Mouse (Mus musculus) ovary, postnatal 36 days (tissue): ENCODE results near the gene Dgkz.
A peak's percentile ranks its signal among the peaks of the same experiment; 100 is the strongest.

Experiments
- DNase-seq: peaks from one replicate; pipeline ENCODE4 v3.0.0; 2022; ENCODE audit warnings: low spot score, mixed read lengths

Dgkz gene

DNA sequence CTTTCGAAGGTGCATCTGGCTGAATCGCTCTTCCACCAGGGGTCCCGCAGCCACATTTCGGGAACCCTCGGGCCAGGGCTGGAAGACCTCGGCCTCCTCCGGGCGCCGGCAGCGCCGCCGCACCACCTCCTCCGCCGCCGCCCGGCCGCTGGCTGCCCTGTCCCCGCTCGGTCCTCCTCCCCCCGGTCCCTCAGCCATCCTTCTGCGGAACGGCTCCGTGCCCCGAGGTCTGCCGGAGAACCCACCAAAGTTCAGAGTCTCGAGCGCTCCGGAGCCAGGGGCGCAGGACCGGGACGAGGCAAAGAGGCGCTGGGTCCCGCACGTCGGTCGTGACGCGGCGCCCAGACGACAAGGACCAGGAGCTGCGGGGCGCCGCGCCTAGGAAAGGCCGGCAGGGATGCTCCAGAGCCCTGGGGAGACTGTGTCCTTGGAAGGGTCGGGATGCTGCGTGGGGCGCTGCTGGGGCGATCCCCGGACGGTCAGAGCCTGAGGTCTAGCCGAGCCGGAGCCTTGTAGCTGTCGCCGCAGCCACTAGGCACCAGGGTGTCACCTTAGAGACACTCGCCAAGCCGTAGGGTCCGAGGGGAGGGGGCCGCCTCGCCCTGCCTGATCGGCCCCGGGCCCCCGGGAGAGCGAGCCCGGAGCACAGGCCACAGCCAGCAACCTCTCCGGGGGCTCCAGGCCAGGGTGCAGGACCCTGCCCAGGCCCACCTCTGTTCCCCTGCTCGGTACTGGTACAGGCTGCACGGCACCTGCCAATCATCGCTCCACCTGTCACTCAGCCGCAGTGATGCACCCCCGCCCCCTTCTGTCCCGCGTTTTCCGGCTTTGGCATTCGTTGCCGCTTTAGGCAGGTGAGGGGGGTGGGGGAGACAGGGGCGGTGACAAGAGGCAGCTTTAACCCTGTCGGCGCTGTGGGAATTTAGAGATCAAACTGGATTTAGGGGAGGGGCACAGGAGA is at the start of gene Dgkz:
Gene Dgkz (minus strand): TSS at position 284 of the 961 bp plus-strand sequence.
- no peak for DNase-seq

DNA sequence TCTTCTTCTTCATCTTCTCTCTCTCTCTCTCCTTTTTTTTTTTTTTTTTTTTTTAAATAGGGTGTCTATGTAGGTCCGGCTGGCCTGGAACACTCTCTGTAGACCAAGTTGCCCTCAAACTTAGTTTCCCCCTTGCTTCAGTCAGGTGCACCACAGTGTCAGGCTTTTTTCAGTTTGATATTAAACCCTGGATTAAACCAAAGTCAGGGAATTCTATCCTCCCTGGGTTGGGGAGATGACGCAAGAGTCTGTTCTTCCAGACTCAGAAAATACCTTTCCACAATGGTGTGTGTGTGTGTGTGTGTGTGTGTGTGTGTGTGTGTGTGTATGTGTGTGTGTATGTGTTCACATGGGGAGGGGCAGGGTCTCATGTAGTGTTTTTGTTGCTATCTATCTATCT is 49.5 kb upstream of the Dgkz start:
- no peak for DNase-seq

DNA sequence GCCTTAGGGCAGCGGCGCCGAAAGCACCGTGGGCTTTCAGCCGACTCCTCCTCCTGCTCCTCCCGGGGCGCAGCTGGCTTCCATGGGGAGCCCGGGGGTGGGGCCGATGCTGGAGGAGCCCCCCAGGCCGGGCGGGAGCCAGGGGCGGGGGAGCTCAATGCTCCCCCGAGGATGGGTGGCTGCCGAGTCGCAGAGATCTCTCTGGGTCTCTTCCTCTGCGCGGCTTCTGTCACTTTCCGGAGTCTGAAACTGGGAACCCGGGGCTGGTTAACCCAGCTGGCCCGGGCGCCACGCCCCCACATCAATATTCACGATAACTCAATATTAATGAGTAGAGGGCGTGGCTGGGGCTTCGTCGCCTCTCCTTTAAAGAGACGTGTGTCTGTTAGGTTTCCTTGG is 48.6 kb upstream of the Dgkz start, which contains the start of gene Creb3l1:
Gene Creb3l1 (minus strand): TSS at position 229 of the 399 bp plus-strand sequence.
- peak; percentile 71 for DNase-seq

DNA sequence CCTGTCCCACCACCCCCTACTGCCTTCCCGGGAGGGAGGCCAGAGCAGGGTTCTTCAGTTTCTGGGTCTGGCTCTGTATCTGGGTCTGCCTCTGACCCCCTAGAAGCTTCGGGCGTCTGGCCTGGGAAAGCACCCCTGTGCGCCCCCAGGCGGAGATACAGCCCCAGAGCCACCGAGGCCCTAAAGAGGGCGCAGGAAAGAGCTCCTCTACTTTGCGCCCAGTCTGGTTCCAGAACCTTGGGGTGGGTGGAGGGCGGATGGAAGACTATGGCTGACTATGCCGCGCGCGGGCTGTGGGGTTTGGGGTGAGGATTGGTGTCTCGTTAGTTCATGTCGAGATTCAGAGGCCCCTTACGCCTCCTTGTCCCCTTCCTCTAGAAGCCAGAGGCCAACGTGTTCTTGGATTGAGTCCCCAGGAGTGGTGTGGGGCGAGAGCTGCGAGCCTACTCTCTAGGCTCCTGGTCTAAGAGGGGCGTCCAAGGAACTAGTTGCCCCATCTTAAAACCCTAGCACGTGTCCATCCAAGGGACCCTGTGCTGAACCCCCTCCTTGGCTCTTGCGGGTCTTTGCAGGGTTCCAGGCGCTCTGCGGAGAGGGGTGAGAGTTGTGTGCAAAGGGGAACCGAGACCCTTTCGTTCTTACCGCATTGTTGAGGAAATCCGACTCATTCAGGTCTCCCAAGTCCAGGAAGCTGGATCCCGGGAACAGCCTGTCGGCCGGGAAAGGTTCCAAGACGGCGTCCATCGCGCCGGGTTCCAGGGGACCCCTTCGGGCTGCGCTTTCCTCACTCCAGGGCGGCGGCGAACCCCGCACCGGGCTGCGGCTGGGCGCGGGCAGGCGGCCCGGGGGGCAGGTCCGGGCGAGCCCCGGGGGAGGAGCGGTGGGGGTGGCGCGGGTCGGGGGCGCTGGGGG is 48.0 kb upstream of the Dgkz start:
- peak; percentile 48 for DNase-seq

DNA sequence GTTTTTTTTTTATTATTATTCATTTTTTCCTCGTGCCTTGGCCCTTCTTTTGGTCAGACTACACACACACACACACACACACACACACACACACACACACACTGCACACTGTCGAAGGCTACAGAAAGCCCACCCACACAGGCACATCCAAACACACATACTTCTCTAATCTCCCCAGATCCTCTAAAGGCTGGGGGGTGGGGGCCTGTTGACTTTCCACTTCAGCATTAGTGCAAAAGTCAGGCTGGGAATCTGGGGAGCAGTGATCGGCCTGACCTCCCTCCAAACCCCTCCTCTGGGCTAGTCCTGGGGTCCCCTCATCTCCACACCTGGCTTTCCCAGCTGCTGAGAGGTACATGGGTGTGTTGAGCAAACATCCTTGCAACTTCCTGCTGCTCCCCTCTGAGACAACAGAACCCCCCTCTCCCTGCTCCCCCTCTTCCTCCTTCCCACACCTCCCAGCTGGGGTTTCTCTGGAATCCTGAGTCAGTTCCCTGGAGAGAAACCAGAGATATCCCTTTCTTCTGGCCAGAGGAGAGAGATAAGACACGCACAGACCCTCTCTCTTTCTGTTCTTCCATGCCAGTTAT is 45.1 kb upstream of the Dgkz start:
- DNase-seq, result no peak

DNA sequence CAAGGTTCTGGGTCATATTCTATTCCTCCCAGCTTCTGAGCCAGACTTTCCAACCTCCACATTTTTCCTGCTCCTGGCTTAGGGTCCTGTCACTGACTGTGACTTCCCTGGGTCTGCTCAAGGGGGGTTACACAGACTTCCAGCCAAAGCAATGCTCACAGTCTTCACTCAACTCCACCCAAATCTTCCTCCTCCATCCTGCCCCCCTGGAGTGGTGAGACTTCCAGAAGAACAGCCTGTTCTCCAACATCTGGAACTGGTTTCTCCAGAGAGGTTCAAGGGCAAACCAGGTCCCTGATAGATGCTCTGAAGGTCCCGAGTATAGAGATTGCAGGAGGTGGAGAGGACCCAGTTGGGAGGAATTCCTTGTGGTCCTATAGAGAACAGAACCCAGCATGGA is 41.8 kb upstream of the Dgkz start:
- no peak for DNase-seq

DNA sequence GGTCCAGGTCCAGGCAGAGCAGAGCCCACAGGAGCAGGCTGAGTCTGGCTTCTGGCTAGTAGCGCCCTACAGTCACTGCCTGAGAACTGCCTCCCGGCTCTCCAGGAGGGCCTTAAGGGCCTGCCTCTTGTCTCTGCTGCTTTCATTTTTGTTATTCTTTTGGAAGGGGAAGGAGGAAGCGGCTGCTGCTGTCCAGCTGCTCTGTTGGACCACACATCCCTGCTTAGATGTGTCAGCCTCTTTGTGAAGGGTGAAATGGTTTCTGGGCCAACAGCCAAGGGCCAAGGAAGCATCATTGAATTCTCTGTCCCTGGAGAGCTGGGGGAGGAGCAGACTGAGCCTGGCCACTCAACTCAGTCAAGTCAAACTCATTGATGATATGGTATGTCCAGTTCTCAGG is 41.3 kb upstream of the Dgkz start:
- peak; percentile 57 for DNase-seq

DNA sequence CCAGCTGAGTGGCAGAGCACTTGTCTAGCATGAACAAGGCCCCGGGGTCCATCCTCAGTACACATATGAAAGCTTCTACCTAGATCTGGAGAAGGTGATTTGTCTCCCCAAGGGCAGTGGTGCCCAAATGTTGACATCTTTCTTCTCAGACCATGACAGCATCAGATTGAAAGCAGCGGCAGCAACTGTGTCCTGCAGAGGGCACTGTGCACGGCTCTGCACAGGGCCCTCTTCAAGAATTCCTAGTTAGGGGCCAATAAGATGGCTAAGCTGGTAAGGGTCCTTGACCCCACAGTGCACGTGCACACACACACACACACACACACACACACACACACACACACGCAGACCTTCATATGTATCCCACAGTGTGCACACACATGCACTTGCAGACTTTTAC is 39.2 kb upstream of the Dgkz start:
- no peak for DNase-seq

DNA sequence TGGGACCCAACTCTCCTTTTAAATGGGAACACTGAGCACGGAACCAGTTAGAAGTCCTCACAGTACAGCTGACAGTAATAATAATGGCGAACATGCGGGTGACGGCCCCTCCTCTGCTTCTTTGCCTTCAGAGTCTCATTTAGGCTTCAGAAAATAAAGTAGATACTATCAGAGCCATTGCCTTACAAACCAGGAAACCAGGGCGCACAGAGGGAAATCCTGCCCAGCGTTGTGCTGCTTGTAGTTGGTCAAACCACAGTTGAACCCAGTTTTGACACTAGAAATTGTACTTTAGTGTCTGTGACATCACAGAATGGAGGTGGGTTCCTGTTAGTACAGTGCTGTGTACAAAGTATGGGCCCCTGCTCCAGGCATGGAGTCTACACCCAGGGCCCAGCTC is 38.6 kb upstream of the Dgkz start:
- no peak for DNase-seq

DNA sequence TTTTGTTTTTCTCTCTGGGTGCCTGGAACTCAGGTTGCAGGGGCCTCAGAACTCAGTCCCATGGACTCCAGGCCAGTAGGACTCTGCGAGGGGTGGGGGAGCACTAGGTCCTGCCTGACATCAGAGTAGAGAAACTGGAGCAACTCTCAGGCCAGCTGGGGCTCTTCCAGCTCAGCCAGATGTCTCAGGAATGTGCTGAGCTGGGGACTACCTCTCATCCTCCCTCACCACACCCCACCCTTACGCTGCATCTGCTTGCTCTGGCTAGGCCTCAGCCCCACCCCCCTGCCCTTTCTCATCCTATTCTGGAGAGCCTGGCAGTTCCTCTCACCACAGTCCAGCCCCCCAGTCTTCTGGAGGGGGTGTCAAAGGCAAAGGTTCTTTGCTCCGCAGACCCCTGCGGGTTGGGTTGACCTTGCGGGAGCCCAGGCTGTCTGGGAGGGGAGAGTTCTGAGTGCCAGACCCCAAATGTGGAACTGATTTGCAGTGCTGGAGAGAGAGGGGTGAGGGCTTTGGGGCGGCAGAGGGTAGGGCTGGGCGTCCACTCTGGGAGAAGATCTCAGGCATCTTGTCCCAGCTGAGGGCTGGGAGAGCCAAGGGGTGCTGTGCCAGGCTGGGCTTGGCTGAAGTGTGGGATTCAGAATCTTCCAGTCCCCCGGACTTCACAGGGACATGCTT is 37.2 kb upstream of the Dgkz start:
- peak; percentile 54 for DNase-seq

DNA sequence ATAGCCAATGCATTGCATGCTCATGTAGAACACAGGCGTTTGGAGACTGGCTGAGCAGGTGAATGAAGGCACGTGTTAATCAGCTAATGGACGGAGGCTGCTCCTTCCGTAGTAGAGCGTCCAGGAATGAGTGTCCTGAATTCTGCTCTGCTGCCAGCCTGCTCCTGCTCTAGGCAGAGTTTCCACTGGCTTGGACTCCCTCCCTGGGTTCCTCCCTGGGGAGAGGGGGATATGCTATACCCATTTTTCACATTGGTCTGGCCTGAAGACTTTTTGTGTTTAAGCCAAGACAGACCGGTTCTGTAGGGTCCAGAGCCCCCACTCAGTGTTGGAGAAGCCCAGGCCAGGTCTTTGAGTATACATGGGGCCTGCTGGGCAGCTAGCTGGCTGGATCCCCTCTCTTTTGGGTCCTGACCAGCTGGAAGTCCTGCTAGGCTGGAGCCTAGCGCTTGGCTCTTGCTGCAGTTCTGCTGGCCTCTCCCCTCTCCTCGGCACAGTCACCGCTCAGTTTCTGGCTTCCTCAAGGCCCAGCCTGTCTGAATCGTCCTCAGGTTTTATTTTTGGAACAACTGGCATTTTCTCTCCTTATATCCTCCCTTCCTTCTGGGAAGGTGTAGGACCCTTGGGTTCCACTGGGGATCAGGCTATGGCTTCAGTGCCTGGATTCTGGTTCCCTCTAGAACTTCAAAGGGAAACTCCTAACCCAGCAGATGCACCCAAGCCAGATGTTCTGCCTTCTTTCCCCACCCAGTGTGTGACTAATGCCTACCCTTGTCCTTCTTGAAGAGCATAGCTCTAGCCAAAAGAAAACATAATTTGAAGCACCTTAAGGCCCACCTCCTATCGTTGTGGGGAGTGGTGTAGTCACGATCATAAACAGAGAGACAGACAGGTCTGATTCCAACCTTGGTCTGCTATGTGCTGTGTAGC is 36.0 kb upstream of the Dgkz start:
- DNase-seq, result no peak

DNA sequence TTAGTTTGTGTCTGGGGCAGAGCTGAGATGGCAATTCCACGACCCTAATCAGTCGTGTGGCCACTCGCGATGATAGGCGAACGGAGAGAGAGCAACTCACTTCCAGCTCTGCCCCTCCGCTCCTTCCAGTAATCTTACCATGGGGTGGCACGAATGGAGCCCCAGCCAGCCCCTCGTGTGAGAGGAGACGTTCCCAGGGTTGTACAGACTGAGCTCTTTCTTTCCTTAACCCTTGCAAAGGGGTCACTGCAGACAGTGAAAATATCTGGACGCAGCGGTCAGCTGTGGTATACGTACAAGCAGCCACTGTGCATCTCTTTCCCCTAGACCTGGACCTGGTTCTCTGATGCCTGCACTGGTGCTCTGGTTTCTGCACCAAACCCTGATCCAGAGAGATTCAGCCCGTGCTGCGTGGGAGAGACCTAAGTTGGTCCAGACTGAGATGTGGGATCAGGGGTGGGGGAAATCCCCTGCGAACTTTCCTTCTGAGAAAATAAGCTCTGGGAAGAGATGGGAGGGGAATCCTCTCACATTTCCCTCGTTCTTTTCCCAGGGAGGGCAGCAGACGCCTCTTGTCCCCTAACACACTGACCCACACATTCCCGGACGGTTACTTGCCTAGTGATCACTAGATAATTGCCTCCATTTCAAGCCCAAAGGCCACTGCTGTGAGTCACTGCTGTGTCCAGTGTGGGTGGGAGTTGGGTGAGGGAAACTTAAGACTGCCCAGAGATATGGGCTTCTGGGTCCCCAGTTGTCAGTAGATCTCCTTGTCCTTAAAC is 33.1 kb upstream of the Dgkz start:
- no peak for DNase-seq

DNA sequence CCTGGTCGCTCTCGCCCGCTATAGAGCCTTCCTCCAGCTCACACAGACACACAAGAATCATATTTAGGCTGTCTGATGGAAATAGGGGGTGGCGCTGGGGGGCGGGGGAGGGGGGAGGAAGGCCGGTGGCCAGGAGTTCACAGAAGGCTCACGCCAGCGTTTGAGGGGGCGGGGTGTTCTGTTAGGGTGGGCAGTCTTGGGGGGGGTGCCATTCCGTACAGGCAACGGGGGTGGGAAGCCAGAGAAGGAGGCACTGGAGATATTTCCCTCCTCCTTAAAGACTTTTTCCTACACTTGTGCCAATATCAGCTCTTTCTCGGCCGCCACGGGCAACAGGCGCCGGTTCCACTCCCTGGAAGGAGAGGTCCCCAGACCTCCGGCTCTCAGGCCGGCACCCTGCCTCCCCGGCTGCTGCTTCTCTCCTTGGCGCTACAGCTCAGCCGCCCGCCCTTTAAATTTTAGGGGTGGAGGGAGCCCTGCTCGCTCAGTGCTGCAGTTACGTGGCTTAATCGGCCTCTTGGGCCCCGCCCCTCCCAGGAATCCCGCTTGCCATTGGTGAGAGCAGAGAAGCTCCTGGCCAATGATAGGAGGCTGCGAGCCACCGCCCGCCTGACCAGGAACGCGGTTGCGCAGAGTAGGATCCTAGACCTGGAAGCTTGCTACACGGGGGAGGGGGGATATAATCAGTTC is 32.4 kb upstream of the Dgkz start:
- DNase-seq, result peak; percentile 95

DNA sequence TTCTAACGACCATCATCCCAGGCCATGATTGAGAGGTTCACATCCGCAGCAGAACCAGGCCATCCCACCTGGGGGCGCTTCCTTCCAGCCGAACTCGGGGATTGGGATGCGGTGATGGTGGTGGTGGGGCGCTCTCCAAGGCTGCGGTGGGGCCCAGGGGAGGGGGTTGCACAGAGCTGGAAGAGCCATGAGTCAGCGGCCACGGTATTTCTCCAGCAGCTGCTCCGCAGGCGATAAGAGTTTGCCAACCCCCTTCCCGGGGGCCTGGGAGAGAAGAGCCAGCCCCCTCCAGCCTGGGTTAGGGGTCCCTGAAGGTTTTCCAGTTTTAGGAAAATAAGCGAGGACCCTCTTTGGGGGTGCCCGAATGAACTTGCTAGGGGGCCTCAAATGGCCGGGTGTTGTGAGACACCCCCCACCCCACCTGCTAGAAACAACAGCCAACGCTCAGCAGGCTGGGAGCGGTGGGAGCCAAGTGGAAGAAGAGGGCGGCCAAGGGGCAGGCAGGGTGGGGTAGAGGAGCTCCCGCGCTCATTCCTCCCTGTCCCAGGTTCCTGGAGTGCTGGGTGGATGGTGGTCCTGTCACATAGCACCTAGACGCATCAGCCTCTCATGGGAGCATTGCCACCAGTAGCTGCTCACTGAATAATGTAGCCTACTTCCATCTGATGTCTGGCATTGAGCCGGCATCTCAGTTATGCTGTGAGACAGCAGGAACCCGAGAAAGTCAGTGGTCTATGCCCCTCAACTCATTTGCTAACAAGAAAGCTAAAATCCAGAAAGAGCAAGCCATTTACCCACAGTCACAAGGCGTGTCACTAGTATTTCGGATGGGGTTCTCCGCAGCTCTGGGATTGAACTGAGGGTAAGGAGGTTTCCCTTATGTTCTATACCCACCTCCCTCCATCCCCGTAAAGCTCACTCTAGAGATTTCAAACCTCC is 31.6 kb upstream of the Dgkz start:
- peak; percentile 70 for DNase-seq

DNA sequence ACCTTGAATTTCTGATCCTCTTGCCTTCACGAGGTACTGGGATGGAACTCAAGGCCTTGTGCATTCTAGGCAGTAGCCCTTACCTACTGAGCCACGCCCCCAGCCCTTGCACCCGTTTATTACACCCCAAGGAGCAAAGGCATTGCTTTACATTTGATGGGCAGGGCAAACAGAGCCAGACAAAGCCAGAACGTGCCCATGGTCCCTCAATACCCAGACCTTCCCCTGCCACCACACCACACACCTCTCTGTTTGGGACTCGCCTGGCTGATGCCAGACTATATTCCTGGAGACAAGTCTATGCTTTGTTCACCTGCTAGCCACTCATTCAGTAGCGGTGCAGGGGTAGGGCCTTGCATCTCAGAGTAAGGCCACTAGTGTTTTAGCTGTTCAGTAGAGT is 30.8 kb upstream of the Dgkz start:
- no peak for DNase-seq

DNA sequence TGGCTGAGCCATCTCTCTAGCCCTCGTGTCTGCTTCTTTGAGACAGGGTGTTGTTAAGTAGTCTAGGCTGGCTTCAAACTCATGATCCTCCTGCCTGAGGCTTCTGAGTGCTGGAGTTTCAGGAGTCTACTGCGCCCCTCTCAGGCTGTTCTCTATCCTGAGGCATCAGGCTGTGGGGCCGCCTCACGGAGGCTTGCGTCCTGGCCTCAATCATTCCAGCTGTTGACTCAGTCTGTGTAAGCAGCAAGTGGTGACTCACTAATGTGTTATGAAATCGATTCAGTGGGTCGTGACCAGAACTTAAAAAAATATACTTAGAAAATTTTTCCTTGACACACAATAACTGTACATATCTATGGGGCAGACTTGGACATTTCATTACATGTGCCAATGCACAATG is 29.0 kb upstream of the Dgkz start:
- no peak for DNase-seq

DNA sequence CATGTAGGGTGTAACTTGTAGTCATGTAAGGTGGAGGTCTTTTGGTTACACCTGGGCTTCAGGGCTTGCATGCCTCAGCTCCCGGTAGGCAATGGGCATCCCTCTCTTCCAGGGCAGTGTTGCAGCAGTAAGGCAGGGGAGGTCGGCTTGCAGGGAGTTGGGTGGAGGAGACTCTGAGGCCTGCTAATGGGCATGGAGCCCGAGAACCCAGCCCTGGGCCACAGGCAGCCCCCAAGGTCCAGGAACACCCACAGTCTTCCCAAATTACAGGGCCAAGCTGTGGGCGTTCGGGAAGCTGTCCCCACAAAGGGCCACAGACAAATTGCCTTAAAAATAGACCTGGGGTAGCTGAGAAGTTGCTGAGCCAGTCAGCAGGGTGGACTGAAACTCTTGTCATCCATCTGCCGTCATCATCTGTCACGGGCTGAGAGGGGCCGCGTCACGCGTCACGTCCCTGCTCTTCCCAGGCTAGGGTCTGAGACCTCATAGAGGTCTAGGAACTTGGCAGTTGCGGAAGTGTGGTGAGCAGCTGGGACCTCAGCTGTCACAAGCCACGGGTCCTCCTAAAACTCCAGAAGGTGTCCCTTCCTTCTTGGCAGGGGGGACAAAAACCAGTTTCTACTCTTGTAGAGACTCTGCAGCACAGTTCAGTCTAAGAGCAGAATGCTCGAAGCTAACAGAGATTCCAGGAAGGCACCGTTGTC is 22.4 kb upstream of the Dgkz start:
- DNase-seq, result no peak
